Mouse (Mus musculus): ENCODE data around the gene Commd2. TPM values are rescaled to one million over a fixed set of nuclear protein-coding genes. Genes with fewer than 3 reads are reported as not detected.

Commd2 gene
- total RNA-seq, 2 experiments from 2014 or later = 18.2 to 54.8 TPM

GRCm38 (mm10) chr3:57625275-57625997, 26.1 kb downstream of the Commd2 start:
- ATAC-seq (replicated peaks; ENCODE audit: poor library complexity, severe bottlenecking) = peak; percentile 75; the same call in 1 of the 2 replicates

- ATAC-seq (replicated peaks; ENCODE audit: poor library complexity, severe bottlenecking) = no peak
These were observed 31.8 kb downstream of the Commd2 start for GRCm38 (mm10) chr3:57619718-57620117.

GRCm38 (mm10) chr3:57615652-57616051, 35.9 kb downstream of the Commd2 start:
- ATAC-seq (replicated peaks; ENCODE audit: poor library complexity, severe bottlenecking) = no peak

GRCm38 (mm10) chr3:57612430-57612997, 39.0 kb downstream of the Commd2 start:
- ATAC-seq (replicated peaks; ENCODE audit: poor library complexity, severe bottlenecking) = no peak

DNA sequence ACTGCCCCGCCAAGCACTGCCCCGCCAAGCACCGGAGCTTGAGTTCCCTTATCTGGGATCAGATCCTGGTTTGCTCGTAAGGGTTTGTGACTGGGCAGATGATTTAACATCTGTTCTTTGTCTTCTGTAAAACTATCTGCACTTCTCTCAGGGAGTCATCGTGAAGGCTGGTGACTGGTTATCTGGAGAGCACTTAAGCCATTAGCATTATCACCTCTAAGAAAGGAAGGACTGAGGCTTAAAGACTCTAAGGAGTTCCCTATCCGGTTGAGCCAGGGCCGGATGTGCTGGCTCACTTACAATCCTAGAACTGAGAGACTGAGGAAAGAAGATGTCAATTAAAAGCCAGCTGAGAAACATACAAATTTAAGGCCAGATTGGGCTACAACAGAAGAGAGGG, 39.7 kb downstream of the Commd2 start:
- no peak for ATAC-seq (replicated peaks; ENCODE audit: poor library complexity, severe bottlenecking)

GRCm38 (mm10) chr3:57604618-57605015, 46.9 kb downstream of the Commd2 start:
- no peak for ATAC-seq (replicated peaks; ENCODE audit: poor library complexity, severe bottlenecking)

DNA sequence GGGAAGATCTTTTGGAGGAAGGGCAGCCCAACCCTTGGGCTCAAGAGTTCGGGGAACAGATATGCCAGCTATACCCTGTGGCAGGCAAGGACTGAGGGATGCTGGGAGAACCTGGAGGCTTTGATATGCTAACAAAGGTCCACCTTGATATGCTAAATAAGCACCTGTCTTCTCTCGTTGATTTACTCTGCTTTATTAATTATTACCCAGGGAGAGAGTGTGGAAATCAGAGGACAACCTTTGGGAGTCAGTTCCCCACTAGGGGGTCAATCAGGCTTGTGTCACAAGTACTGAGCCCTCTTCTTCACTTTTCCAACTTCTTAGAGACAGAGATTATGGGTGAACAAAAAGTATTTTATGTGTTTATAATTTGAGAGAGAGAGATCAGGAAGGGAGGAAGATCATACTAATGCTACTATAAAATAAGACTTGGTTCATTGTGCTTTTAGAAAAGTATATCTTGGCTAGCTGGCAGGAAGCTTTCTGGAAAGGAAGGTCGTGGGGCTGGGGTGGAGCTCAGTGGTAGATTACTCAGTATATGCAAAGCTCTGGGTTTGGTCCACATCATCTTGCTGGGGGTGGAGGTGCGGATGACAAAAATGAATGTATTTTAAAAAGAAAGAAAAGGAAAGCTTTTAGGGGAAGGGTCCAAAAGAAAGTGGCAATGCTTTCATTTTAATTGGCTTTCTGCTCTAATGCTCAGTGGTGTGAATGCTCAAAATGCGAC, 47.5 kb downstream of the Commd2 start:
- no peak for ATAC-seq (replicated peaks; ENCODE audit: poor library complexity, severe bottlenecking)

DNA sequence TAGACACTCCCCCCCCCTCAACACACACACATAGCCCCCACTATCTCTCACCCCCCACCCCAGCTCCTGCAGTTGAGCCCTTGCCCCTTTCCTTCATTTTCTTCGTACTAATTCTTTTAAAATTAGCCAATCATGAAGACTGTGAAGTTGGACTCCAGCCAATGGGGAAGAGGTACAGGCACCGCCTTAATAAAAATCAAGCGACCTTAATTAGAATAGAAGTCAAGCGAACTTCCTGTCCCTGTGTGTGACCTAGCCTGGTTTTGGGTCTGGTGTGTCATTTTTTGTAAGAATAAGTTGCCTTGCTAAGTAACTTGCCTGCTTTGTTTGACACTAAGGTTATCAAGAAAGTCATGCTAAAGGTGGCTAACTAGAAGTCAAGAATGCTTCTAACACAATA, 48.9 kb downstream of the Commd2 start:
- ATAC-seq (replicated peaks; ENCODE audit: poor library complexity, severe bottlenecking) = no peak

DNA sequence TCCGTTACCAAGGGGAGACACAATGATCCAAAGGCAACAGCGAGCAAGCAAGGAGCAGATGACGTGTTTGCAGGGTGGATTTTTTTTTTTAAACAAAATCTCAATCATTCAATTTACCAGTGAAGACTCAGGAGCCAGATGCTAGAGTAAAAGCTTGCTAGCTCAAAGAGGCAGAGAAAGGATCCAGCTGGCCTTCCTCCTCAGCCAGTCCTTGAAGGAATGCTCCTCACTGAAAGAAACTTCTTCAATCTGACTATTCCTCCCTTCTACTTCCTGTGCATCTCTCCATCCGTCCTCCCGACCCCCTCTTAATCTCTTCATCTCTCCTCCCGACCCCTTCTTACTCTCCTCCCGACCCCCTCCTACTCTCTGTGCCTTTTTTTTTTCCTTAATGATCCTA, 54.9 kb downstream of the Commd2 start:
- no peak for ATAC-seq (replicated peaks; ENCODE audit: poor library complexity, severe bottlenecking)

DNA sequence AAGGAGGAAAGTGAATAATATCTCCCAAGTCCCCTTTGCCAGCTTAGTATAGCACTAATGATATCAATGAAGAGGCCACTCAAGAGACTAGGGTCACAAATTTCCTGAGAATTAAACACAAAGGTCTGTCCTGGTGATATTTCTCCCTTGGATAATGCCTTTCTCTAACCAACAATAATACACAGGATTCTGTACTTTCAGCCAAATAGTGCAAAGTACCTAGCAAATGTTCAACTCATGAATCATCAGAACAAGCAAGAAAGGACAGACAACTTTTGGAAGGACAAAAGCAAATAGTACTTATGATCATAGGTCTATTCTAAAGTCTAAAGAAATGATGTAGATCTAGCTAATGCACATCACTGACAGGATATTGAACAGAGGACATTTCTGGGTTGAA, 56.0 kb downstream of the Commd2 start:
- no peak for ATAC-seq (replicated peaks; ENCODE audit: poor library complexity, severe bottlenecking)

Other genes starting within 250 kb of the Commd2 start
- gene Tm4sf4, start 226.4 kb downstream of the Commd2 start, total RNA-seq (2014; fragmentation: Nextera tagmentation) = not detected in 2 replicates
- gene Tm4sf4, start 226.4 kb downstream of the Commd2 start, total RNA-seq (2017) = not detected in 2 replicates
- not detected in 2 replicates for gene Wwtr1, start 75.8 kb downstream of the Commd2 start, total RNA-seq (2014; fragmentation: Nextera tagmentation)
- gene Wwtr1, start 75.8 kb downstream of the Commd2 start, total RNA-seq (2017) = not detected in 2 replicates
- not detected in 2 replicates for gene Ankub1, start 41.1 kb upstream of the Commd2 start, total RNA-seq (2014; fragmentation: Nextera tagmentation)
- not detected in 2 replicates for gene Ankub1, start 41.1 kb upstream of the Commd2 start, total RNA-seq (2017)
- gene Rnf13, start 84.3 kb upstream of the Commd2 start, total RNA-seq (2014; fragmentation: Nextera tagmentation) = 55.9 and 59.9 TPM in 2 replicates
- gene Rnf13, start 84.3 kb upstream of the Commd2 start, total RNA-seq (2017) = 61.9 and 81.3 TPM in 2 replicates
- gene Pfn2, start 196.4 kb upstream of the Commd2 start, total RNA-seq (2014; fragmentation: Nextera tagmentation) = not detected in 2 replicates
- not detected in 2 replicates for gene Pfn2, start 196.4 kb upstream of the Commd2 start, total RNA-seq (2017)